Mouse (Mus musculus) bone marrow, adult 2 months (tissue): Measurements from ENCODE around the gene Gli2.

ENCODE experiments used
- CTCF ChIP-seq: fragments of 200-500 bp; IDR thresholded peaks from 2 replicates; pipeline ENCODE4 v1.5.1; 2011; ENCODE audit warnings: low read length, control low read depth; ENCODE audit not compliant: control insufficient read depth, insufficient read depth
- POLR2A ChIP-seq: fragments of 200-500 bp; IDR thresholded peaks from 2 replicates; pipeline ENCODE4 v1.6.1; 2011; ENCODE audit warnings: low read depth, mild to moderate bottlenecking, control low read depth, low read length, borderline replicate concordance; ENCODE audit not compliant: control insufficient read depth

DNA sequence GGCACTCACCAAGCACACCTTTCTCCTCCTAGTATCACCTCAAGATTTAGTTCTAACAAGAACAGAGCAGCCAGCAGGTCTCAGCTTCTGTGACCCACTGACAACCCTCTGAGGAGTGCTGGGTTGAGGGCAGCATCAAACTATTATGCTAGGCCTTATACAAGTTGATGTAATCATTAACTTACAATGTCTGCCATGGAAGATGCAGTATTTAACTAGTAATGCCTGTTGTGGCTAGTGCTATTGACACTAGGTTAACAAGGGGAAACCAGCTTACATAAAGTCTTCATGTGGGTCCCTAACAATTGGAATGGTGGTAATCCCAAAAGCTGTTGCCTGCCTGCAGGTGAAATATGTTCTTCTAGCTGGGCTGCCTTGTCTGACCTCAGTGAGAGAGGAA is 44.5 kb downstream of the Gli2 start:
- TF ChIP-seq POLR2A = no peak
- no peak for TF ChIP-seq CTCF
